Mouse (Mus musculus) adrenal gland, adult 18-20 months (tissue): ENCODE measurements around the gene Gm12789. TPM values are rescaled to one million over a fixed set of nuclear protein-coding genes. Genes with fewer than 3 reads are reported as not detected.
"Not testable (repeated sequence)": the region's sequence is repeated elsewhere in the genome, so short reads cannot be mapped to it uniquely, and the experiment has no call there.

Experiments
- DNase-seq, 2 experiments: peaks; one replicate each; pipeline ENCODE4 v3.0.0; 2021 to 2022; ENCODE audit warnings: low spot score in 2 of 2
- long read RNA-seq, 2 experiments: library from polyadenylated mRNA; stranded (forward); transcript quantifications; one replicate each; pipeline ENCODE4 v2.0.0; 2021
- total RNA-seq, 2 experiments: library from RNA; stranded (reverse); gene quantifications; 1 replicate in 1 of 2; 2 replicates in 1 of 2; pipeline ENCODE4 v1.2.3; 2021

Gm12789 gene
- not detected for total RNA-seq
- long read RNA-seq, experiment 1, result 0 reads
- long read RNA-seq, experiment 2, result 0 reads

DNA sequence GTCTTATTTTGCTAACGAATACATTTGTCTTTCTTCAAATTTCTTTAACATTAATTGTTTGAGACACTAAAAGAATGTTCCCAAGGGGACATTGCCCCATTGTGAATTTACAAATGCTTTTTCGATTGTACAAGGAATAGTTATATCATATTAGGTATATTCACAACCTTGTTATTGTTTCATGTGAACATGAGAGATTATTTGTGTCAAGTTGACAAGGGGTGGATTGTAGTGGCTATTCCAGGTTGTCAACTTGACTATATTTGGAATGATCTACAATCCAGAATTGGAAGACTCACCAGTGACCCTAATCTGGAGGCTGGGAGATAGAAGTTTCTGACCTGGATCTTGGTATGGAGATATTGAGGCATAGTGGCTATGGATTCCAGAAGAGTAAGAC lies at the start of gene Gm12789:
Gene Gm12789, plus strand, starts transcription at position 301 of the 400 bp plus-strand sequence.
- not testable (repeated sequence) for DNase-seq

DNA sequence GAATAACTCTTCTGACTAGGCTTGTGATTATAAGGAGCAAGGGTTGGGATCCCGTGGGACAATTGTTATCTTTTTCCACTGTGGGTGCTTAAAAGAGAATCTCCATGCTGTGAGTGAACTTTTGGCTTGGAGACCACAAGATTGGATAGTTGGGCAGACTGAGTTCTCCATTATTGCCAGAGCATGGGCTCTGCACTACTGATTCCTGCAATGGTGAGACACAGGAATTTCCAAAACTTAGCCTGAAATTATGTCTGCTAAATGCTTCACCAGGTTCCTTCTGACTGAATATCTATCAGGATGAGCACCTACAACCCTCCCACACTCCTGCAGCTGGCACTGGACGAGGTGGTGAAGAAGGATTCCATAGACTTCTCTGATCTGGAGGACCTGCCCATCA lies 46.3 kb upstream of the Gm12789 start, which contains the start of gene Gm12794:
Gene Gm12794, plus strand, starts transcription at position 301 of the 400 bp plus-strand sequence.
- not testable (repeated sequence) for DNase-seq

DNA sequence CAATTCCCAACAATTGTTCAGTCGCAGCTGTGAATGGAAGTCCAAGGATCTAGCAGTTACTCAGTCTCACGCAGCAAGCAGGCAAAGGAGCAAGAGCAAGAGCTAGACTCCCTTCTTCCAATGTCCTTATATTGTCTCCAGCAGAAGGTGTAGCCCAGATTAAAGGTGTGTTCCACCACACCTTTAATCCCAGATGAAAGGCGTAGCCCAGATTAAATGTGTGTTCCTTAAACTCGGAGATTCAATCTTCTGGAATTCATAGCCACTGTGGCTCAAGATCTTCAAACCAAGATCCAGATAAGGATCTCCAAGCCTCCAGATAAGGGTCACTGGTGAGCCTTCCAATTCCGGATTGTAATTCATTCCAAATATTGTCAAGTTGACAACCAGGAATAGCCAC lies 5.5 kb upstream of the Gm12789 start, which contains the start of gene Gm12790:
Gene Gm12790, minus strand, starts transcription at position 101 of the 400 bp plus-strand sequence.
- DNase-seq, result not testable (repeated sequence)

DNA sequence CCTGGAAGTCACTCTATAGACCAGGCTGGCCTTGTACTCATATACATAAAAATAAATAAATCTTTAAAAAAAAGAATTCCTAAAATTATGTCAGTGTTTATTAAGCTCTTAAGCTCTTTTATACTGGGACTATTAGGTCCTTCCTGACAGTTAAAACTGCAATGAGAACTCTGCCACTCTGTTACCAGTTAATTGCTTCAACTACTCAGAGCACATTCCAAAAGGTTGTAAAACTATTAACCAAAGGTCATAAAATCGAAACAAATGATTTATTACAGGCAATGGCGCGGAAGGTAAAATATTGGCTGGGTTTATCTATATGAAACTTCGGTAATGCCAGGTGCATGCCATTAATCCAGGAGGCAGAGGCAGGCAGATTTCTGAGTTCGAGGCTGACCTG lies 748 bp upstream of the Gm12789 start:
- DNase-seq, result no peak

DNA sequence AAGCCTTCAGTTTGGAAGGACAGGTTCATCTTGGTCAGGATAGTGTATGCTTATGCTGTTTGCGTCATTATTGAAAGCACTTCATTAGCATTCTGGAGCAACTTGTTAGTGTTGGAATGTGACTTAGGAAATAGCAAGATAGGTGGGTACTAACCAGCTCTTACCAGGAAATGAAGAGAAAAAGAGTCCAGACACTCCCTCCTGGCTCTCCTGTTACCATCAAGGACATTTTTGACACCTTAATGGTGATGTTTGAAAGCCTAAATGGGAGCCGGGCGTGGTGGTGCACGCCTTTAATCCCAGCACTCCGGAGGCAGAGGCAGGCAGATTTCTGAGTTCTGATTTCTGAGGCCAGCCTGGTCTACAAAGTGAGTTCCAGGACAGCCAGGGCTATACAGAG lies 11.0 kb downstream of the Gm12789 start:
- DNase-seq, result no peak

DNA sequence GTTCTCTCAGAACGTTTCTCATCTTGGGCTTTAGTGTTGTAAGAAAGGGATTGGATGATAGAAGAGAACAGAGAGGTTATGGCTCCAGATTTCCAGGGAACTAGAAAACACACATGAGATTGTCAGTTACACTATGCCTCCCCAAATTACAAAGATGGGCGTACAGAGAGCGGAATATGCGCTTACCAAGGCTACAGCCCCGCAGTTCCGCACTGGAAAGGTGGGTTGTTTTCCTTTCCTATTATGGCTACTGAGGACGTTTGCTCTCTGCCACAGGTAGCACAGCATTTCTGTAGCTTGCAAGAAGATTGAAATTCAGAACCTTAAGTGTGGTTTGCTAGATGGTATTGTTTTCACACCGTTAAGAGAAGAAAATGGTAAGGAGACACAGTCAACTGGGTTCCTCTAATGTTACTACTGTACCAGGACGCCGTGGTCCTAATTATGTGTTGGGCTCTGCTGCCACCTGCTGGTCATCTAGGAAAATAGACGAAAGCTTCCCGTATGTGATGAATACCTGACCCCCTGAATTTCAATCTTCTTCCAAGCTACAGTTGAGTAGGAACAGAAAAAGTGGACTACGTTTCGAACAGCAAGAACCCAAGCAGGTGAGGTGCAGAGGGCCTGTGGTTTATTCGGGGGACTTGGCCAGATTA lies 12.0 kb downstream of the Gm12789 start:
- DNase-seq, result peak; percentile 66 to 69

DNA sequence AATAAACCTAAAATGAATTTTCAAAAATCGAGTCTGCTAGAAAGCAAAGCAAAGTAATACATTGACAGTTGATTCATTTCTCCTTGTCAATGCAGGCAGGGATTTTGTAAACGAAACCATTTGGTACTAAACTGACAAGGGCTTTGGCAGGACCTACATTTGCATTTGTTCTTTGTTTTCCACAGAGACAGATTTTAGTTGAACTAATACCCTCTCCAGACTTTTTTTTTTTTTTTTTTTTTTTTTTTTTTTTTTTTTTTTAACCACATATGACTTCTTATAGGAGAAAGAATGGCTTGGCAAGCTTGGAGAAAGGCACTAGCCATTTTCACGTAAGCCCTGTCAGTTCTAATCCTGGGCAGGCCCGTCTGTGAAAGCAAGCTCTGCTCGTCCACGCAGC lies 40.2 kb downstream of the Gm12789 start:
- DNase-seq, result no peak

Other genes starting within 250 kb of the Gm12789 start
- gene B020004J07Rik, start 142.6 kb upstream of the Gm12789 start, total RNA-seq, result not detected
- not detected for gene C130073F10Rik, start 92.8 kb upstream of the Gm12789 start, total RNA-seq
- gene Gm12800, start 77.5 kb upstream of the Gm12789 start, total RNA-seq, result not detected
- not detected for gene Gm12794, start 46.2 kb upstream of the Gm12789 start, total RNA-seq
- not detected for gene Gm12790, start 5.6 kb upstream of the Gm12789 start, total RNA-seq
- gene Pde4b, start 100.9 kb downstream of the Gm12789 start, total RNA-seq, result 1 to 10 TPM; 3.8 to 5.4 TPM